Mouse (Mus musculus) urinary bladder, postnatal 36 days (tissue): ENCODE measurements around the gene Srsf10.

ENCODE experiments used
- DNase-seq, 2 experiments: peaks; one replicate each; pipeline ENCODE4 v3.0.0; 2022; ENCODE audit warnings: low spot score in 2 of 2, mixed read lengths in 1 of 2

Gene Srsf10

GRCm38 (mm10) chr4:135855536-135856222 is at the start of gene Srsf10:
Gene Srsf10 (plus strand): TSS chr4:135855747.
- peak; percentile 84 to 95 for DNase-seq

DNA sequence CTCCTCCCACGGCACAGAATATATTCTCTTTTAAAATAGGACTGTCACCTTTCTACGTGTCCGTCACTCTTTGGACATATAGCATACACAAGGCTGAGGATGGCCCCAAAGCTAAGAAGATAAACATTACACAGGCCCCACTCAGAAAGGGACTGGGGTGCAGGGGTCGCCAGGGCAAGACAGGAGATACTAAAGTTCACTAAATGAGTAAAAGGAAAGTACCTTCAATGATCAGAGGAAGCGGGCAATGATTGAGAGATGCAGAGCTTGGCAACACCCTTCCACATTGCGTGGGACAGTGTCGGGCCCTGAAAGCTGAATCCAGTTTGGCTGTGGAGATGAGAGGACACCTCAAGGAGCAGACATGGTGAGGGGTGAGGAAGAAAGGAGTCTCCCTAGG is 40.7 kb upstream of the Srsf10 start:
- no peak for DNase-seq

- peak in 1 of 2 experiments; percentile 28 for DNase-seq
Observed at GRCm38 (mm10) chr4:135816905-135817622, 38.5 kb upstream of the Srsf10 start.

DNA sequence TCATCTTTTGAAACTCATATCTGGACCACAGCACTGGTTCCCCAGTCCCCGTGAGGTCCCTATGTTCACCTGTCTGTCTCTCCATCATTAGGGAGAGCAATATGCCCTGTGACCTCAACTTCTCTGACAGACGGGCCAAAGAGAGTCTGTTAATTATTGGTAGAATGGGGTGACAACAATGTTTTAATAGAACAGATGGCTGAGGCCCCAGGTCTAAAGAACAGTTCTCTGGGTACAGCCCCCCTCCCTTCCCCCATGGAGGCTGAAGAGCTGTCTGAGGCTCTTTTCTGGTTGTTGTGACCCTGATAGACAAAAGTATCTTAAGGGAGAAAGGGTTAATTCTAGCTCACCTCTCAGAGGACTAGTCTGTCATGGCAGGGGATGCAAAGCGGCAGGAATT is 37.2 kb upstream of the Srsf10 start:
- DNase-seq: no peak

- DNase-seq: peak; percentile 13 to 31
Observed at GRCm38 (mm10) chr4:135819826-135820526, 35.6 kb upstream of the Srsf10 start.

- no peak for DNase-seq
Observed at GRCm38 (mm10) chr4:135821772-135822171, 33.8 kb upstream of the Srsf10 start.

DNA sequence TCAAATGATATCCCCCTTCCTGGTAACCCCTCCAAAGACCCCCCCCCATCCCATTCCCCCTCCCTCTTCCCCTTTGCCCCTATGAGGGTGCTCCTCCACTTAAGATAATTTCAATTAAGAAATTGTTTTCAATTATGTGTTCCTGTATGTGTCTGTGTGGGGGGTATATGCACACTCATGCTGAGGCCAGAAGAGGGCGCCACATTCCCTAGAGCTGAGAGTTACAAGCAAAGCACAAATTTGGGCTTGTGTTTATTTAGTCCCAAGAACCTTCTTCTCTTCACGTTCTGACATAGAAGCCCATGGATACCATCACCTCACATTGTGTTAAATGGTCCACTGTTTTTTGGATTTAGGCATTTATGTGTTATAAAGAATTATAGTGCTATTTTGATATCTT is 32.2 kb upstream of the Srsf10 start:
- no peak for DNase-seq

DNA sequence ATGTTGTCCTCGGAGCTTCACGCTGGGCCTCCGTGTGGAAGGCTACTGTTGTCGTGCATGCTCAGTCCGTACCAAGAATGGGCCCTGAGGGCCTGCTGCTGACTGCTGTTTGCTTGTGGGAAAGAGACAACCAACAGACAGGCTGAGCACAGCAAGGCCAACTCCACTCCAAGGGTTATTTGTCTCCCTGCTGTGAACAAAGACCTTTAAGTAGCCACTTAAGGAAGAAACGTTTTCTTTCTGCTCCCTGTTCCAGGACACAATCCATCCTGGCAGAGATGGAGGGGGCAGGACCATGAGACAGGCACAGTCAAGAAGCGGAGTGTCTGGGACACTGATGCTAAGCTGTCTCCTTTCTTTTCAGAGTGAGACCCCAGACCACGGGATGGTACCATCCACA is 31.3 kb upstream of the Srsf10 start:
- DNase-seq: no peak

- peak; percentile 24 to 61 for DNase-seq
Observed at GRCm38 (mm10) chr4:135828491-135828890, 27.1 kb upstream of the Srsf10 start.

DNA sequence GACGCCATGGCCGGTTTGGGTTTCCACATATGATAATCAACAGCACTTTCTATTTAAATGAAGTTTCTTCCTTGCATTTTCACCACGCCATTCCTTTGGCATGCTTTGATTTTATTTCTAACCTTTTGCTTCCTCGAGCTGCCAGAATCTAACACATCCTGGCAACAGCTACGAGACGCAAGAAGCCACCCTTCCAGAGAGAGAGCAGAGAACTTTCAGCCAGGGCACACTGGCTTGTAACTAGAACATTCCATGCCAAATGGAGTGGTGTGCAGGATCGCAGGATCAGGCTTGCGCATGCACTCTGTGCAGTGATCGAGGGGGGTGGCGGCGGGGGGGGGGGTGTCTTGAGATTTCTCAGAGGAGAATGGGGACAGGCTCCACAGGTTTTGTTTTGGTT is 23.5 kb upstream of the Srsf10 start:
- peak in 1 of 2 experiments; percentile 42 for DNase-seq

GRCm38 (mm10) chr4:135833301-135834123 is 22.0 kb upstream of the Srsf10 start:
- DNase-seq: no peak

- no peak for DNase-seq
Observed at GRCm38 (mm10) chr4:135834124-135834717, 21.3 kb upstream of the Srsf10 start.

- no peak for DNase-seq
Observed at GRCm38 (mm10) chr4:135838925-135839292, 16.6 kb upstream of the Srsf10 start.

- DNase-seq: no peak
Observed at GRCm38 (mm10) chr4:135839293-135840011, 16.1 kb upstream of the Srsf10 start.

- DNase-seq: no peak
Observed at GRCm38 (mm10) chr4:135844400-135844799, 11.1 kb upstream of the Srsf10 start.

DNA sequence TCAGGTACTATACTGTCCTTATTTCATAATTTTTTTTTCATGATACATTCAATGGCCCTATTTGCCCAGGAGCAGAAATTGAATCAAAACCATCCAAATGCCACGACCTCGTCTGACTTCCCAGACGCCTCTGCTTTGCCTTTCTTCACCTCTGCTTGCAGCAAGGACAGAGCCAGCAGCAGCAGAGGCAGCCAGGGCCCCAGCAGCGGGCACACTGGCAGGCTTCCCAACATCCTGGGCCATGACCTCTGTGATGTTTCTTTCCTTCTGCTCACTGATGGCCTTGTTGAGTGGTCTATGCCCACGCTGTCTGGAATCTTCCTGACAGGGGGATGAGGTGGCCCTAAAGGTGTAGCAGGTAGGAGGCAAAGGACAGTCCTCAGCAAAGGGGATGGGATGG is 8.0 kb upstream of the Srsf10 start:
- no peak for DNase-seq

GRCm38 (mm10) chr4:135850411-135851095 is 5.0 kb upstream of the Srsf10 start:
- DNase-seq: no peak

GRCm38 (mm10) chr4:135851942-135852341 is 3.6 kb upstream of the Srsf10 start:
- no peak for DNase-seq

DNA sequence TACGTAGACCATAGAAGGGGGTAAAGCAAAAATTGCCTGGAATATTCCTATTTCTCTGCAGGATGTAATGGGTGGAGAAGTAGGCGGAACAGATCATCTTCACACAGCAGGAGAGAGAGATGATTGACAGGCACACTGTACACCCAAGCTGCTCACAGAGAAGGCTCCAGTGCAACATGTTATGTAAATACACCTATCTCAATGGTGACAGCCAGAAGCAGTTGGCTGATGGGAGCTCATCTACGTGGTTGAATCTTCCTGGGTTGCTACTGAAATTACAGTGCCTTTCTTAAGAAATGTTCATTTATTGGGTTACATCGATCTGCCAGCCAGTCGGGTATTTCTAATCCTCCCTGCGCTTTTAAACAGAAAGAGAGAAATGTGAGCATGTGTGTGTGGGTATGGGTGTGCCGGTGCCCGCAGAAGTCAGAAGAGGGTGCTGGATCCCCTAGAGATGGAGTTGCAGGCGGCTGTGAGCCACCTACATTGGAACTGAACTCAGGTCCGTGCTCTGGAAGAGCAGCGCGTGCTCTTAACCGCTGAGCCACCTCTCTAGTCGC is 1.5 kb upstream of the Srsf10 start:
- no peak for DNase-seq

GRCm38 (mm10) chr4:135854630-135855029 is 917 bp upstream of the Srsf10 start:
- DNase-seq: no peak
